Mouse (Mus musculus): ENCODE measurements around the gene Hap1.
"Not testable (repeated sequence)": the region's sequence is repeated elsewhere in the genome, so short reads cannot be mapped to it uniquely, and the experiment has no call there.

Hap1 gene

DNA sequence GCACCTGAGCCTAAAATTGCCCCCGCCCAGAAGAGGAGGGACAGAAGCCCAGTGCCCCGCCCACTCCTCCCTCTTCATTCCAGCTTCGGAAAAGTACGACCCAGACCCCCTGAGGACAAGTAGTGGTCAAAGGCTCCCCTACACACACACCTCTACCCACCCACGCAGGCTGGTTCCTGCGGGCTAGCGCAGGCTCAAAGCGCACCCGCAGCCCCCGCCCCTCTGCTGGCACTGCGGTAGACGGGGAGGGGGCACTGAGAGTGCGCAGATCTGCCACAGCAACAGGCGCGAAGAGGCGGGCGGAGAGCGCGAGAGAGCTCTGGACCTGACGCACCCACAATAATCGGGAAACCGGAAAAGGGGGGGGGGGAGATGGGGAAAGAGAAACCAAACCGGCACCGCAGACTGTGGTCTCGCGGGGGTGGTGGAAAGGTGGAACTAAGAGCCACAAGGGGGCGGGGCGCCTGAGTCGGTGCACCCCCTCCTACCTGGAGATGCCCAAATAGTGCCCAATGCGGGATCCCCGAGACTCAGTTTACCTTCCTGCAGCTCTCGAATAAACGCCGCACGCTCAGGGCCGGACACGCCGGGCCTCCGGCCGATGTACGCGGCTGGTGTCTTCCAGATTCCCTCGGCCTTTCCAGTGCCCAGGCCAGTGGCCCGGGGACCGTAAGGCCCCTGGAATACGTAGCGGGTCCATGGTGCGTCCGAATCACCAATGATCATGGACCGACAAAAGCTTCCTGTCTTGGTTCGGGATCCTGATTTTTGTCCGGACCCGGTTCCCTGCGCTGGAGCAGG is 577 bp downstream of the Hap1 start:
- DNase-seq (ENCODE audit: low read depth, low spot score), result no peak

DNA sequence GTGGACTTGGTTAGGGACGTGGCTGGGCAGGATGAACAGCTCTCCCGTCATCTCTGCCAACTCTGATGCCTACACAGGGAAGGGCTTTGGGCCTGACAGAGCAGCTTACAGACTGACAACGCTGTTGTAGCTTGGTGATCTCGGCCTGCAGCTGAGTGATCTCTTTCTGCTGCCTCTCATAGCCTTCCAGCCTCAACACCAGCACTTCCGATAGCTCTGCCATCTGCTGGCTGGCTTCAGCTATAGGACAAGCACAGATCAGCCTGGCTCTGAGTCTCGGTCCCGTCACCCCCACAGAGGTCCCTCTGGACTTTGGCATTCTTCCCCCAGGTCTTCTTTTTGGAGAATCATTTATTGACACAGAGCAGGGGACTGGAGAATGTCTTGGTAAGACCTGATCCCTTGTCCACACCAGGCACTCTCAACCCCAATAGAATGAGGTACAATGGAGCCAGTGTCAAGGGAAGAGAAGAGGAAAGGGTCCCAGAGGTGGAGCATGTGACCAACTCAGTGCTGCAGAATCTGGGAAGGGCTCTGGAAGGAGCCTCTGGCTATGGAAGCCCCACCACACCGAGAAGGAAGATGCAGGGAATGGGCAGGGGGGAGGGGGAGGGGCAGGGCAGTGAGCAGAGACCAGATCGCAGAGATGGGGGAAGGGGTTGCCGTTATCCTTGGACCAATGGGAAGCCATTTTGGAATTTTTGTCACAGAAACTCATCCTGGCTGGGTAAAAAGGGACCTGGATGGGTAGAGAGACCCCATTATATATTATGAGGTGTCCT is 3.7 kb downstream of the Hap1 start:
- DNase-seq (ENCODE audit: low read depth, low spot score), result no peak

DNA sequence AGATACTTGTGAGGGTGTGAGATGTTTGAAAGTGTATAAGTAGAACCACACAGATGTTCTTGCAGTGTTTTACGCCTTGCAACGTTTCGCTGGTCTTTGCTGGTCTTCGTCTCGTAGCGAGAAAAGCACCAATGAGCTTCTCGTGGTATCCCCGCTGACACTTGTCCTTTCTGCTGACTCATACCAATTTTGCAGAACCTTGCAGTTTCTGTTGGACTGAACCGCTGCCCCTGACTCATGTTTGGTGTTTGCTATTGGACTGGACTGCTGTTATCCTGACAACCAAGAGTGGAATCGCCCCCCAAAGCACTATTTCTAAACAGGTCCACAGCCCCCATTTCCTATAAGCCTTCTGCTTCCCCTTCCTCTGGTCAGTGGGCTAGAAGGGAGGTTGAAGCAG is 11.7 kb downstream of the Hap1 start:
- DNase-seq (ENCODE audit: low read depth, low spot score), result no peak

DNA sequence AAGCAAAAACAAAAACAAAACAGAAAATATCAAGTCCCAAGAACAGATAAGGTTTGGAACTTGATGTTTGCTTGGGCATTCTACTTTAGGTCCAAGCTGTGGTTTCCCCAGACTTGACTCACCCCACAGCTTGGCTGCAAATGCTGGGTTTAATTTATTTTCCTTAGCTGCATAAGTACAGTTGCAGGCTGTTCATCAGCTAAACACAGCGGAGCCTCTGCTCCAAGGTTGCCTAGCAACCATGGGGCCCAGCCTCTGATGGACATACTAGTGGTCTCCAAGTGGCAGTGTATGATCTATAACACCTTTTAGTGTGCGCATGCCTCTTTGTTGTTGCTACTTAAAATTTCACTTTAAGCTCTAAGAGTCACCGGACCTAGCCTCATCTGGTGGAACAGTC is 20.2 kb downstream of the Hap1 start:
- no peak for DNase-seq (ENCODE audit: low read depth, low spot score)

DNA sequence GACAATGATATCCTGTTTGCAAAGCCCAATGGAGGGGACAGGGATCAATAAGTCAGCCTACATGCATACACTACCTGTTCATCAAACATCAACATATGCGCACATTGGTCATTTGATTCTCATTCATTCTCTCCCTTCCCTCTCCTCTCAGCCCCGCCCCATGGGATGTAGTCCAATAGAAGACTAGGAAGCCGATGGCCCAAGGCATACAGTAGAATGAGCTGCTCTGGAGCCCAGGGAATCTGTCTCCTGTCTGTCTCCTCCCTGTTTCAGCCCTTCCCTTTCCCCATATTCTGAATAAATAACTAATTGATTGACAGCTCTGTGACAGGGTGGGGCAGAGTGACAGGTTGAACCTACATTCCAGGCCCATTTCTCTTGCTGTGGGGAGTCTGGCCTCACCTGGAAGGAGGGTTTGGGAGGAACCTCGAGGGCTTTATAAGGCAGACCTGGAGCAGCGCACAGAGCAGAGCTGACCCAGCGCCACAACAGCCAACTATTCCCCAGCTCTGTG is 21.9 kb downstream of the Hap1 start, which contains the start of gene Gast:
Gene Gast, plus strand, starts transcription at position 464 of the 514 bp plus-strand sequence.
- no peak for DNase-seq (ENCODE audit: low read depth, low spot score)

DNA sequence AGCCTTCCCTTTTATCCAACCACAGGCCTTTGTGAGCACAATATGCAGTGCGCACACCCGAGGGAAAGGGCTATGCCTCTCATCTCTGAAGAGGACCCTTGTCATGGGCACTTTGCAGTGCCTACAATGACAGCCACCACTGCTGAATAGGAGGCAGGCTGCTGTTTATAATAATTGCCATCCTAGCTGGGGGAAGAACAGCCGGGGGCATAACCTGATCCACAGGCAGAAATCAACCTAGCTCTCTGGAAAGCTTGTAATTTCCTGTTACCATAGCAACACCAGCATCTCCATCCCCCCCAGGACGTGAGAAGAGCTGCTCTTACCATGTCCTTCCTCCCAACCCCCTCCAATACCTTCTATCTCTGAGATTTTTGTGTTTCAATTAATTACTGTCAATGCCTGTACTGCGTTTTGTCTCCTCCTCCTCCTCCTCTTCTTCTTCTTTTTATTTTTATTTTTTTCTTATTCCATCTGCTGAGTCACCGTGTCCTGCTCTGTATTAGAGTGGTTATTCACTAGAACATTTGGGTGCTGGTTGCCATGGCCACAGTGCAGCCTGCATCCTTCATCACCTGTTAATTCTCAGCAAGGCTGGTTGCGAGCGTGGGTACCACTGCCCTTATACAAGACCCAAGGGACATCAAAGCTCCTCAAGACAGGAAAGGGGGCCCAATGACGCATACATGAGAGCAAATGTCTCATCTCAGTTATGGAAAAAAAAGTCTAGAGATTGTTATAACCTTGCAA is 23.0 kb downstream of the Hap1 start:
- no peak for DNase-seq (ENCODE audit: low read depth, low spot score)

DNA sequence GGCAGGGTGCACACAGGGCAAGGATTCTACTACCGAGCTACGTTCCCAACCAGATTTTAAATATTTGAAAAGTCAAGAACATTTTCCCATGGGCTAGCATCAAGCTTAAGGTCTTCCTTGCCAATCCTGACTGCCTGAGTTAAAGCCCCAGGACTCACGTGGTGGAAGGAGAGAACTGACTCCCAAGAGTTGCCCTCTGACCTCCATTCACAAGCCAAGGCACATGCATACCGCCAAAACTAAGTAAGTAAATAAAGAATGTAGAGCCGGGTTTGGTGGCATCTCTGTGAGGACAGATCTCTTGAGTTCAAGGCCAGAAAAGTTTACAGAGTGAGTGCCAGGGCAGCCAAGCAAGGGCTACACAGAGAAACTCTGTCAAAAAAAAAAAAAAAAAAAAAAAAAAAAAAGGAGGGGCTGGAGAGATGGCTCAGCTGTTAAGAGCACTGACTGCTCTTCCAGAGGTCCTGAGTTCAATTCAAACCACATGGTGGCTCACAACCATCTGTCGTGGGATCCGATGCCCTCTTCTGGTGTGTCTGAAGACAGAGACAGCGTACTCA is 25.0 kb downstream of the Hap1 start:
- not testable (repeated sequence) for DNase-seq (ENCODE audit: low read depth, low spot score)

DNA sequence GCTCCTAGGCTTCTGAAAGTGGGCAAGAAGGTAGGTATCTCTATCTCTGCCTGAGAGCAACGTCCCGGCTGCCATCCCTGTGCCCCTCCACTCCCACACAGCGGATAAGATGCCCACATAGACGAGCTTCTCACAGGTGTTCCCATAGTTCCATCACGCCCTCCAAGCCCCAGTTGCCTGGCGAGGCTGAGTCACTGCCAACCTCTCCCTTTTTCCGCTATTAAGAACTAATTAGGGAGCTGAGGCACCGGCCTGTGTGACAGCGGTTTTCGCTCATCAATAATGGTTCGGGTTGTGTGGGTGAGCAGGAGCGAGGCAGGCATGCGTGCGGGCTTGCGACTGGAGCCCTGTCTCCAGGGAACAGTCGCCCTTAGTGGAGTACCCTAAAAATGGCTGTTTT is 25.7 kb downstream of the Hap1 start:
- DNase-seq (ENCODE audit: low read depth, low spot score), result no peak

DNA sequence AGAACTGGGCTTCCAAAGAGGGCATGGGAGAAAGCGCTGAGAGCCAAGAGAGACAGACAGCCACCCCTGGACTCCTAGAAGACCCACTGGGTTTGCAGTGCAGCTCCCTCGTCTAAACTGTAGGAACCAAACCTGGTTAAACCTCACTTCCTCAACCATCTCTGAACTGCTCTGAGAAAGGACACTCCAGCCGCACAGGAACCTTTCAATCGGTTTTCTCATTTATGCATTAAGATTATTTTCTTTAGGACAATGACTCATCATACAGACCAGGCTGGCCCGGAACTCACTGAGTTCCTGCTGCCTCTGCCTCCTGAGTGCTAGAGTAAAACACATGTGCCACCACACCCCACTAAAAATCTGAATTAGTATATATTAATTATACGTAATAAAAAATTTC is 28.2 kb downstream of the Hap1 start:
- DNase-seq (ENCODE audit: low read depth, low spot score), result no peak

DNA sequence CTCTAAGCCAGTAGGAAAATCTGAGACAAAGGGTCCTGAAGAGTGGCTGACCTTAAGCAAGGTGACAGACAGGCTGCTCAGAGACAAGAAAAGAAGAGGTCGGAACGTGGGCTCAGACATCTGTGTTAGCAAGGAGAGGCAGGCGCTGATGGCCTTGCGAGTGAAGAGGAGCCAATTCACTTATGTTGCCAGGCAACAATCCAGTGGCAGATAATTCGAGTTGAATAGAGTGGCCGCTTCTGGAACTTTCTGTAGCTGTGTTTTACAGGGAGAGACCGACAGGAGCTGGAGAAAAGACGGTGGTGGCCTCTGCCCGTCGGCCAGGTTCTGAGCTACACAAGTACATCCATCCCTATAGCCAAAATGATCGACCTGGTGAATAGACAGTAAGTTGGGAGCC is 28.6 kb downstream of the Hap1 start:
- no peak for DNase-seq (ENCODE audit: low read depth, low spot score)

DNA sequence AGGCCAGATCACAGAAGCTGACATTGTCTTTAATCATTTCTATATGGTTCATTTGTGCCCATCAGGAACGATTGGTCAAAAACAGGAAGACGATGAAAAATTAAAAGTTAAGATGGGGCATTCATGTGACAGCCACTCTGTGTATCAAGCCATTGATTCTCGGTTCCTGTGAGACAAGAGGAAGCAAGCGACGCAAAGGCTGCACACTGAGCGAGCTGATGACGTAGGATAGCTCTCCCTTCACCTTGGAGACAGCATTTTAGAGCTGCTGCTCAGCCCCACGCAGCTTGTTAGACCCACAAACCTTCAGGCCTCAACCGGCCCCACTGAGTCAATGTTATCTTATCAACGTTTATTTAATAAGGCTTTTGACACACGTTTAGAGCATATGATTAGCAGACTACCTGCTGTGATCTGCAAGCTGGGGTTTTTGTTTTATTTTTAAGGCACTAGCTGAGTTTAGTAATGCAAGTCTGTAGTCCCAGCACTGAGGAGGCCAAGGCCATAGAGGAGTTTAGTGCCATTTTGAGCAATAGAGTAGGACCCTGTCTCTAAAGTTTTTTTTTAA is 30.8 kb downstream of the Hap1 start:
- no peak for DNase-seq (ENCODE audit: low read depth, low spot score)

DNA sequence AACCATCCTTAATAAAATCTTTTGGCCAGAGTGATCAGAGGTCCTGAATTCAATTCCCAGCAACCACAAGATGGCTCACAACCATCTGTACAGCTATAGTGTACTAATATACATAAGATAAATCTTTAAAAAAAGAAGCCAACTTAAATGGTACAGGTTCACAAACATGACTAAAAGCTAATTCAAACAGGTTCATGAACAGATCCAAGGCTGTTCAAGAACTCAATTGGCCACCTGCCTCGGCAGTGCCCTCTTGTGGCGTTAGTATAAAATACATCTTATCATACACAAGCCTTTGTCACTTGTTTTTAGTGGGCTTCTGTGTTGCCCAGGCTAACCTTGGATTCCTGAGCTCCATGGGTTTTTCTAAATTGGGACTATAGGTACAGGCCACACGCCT is 32.4 kb downstream of the Hap1 start:
- DNase-seq (ENCODE audit: low read depth, low spot score), result peak; percentile 81

DNA sequence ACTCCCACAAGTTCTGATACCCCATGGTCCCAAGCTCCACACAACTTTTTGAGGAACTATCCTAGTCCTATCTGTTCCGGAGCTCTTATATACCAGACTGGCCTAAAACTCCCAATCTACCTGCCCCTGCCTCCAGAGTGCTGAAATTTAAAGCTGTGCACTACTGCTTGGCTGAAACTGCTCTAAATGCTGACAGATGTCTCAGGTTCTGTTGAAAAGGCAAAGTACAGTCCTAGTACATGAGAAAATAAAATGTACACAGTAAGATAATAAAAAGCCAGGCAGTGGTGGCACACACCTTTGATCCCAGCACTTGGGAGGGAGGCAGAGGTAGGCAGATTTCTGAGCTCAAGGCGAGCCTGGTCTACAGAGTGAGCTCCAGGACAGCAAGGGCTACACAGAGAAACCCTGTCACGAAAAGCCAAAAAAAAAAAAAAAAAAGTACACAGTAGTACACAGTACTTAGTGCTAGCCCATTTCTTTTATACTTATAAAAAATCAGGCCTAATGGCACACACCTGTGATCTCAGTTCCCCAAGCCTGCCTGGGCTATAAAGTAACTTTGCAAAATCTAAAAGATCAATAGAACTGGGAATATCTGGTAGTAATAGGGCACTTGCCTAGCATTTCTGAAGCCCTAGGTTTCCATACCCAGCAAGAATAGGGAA is 33.2 kb downstream of the Hap1 start:
- DNase-seq (ENCODE audit: low read depth, low spot score), result no peak

DNA sequence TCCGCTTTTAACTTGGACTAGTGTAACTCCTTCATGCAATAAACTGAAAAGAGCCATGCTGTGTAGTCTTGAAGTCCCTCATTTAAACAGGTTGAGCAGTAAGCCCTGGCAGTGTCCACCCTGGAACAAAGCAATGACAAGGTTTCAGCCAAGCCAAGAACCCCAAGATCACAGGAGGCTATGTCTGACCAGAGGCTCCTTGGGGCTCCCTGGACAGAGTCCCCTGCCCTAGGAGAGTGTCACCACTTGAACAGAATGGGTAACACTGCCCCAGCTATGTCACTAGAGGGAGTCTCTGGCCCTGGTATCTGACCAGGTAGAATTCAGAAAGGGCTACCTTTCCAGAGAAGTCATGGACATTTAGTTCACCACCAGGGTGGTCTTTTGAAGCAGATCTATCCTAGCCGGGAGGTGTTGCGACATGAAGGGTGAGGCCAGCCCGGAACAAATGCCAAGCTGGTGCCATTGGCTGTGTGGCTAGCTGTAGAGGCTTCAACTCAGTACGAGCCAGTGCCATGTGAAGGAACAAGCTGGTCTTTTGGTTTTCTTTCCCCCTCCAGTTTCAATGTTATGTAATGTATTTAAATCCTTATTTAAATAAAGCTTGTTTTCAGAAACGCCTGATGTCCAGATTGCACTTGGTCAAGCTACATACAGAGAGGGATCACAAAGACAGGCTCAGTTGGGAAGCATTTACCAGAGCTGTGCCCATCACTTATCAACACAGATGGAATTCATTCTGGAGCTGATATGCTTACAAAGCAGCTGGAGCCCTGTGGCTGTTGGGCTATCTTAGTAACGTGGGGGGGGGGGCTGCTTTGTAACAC is 34.2 kb downstream of the Hap1 start:
- not testable (repeated sequence) for DNase-seq (ENCODE audit: low read depth, low spot score)

DNA sequence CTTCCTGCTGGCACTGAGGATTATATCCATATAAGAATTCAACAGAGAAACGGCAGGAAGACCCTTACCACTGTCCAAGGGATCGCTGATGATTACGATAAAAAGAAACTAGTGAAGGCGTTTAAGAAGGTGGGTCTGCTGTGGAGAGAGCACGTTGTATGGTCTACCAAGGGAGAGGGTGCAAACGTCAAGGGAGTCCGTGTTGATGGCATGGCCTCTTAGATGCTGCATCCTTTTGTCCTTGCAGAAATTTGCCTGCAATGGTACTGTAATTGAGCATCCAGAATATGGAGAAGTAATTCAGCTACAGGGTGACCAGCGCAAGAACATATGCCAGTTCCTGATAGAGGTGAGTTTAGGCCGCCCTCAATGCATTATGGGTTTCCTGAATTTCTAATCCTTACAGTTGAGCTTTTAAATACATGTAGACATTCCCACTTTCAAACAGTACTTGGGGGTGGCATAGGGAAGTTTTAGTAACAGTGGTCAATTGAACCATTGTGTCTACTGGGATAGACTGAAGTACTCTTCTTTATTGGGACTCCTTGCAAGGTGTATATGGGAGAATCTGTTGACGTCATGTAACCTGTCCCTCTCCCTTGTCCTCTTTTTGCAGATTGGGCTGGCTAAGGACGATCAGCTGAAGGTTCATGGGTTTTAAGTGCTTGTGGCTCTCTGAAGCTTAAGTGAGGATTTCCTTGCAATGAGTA is 35.1 kb downstream of the Hap1 start:
- not testable (repeated sequence) for DNase-seq (ENCODE audit: low read depth, low spot score)

DNA sequence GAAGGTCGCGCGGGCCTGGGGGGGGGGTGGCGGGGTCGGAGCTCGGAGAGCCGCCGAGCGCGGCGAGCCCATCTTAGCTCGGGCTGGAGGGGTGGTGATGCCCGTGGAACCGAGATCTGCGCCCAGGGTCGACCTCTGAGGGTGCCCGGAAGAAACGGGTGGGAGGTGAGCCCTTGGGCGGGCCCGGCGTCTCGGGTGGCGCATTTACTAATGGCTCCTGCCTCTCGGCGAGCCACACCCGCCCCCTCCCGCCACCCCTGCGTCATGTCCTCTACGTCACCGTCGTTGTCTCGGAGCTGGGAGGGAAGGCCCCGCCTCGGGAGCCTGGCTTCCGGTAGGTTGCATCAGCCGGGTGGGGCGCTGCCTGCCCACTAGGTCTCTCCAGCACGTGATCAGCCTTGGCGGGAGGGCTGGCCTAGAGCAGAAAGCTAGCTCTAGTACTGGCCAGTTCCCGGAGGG is 35.7 kb downstream of the Hap1 start:
- peak; percentile 96 for DNase-seq (ENCODE audit: low read depth, low spot score)

DNA sequence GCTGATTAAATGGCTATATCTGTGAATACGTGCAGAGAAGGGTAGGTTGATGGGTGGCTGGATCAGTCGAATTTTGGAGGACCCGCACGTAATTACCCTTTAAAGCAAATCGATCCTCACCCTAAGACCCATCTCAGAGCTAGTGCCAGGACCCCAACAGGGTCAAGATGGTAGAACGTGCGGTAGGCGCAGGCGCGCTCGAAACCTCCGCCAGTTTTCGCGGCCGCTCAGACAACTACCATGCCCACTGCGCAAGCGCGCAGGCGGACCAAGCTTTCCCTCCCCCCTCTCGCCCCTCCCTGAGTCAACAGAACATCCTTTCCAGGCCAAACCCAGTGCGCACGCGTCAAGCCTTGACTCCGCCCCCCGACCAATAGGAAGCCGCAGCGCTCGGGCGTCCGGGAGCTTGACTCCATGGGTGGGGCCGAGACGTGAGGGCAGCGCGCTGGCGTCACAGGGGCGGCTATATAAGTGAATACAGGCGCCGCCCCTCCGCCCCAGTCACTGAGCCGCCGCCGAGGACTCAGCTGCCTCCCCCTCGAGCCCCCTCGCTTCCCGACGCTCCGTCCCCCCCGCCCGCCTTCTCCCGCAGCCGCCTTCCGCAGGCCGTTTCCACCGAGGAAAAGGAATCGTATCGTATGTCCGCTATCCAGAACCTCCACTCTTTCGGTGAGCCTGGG is 36.3 kb downstream of the Hap1 start, which contains the start of gene Eif1:
Gene Eif1, plus strand, starts transcription at position 394 of the 680 bp plus-strand sequence.
- peak; percentile 100 for DNase-seq (ENCODE audit: low read depth, low spot score)

Data from forelimb bud, embryonic 11.5 days (tissue).